Mouse (Mus musculus): ENCODE measurements around the gene Fbxw2.
A peak's percentile ranks its signal among the peaks of the same experiment; 100 is the strongest.
"Not testable (repeated sequence)": the region's sequence is repeated elsewhere in the genome, so short reads cannot be mapped to it uniquely, and the experiment has no call there.

The Fbxw2 gene

GRCm38 (mm10) chr2:34773673-34774072 is 52.4 kb downstream of the Fbxw2 start:
- no peak for DNase-seq (ENCODE audit: low spot score in 2 of 2)

- DNase-seq (ENCODE audit: low spot score in 2 of 2), result no peak
Measured at GRCm38 (mm10) chr2:34772252-34773235, 53.6 kb downstream of the Fbxw2 start.

- DNase-seq (ENCODE audit: low spot score in 2 of 2), result peak; percentile 97 to 99
Measured at GRCm38 (mm10) chr2:34771368-34772226, 54.5 kb downstream of the Fbxw2 start, which contains the start of gene Hspa5. Gene Hspa5, plus strand, starts transcription at chr2:34771970.

GRCm38 (mm10) chr2:34770951-34771350 is 55.2 kb downstream of the Fbxw2 start:
- DNase-seq (ENCODE audit: low spot score in 2 of 2), result no peak

- DNase-seq (ENCODE audit: low spot score in 2 of 2), result no peak
Measured at GRCm38 (mm10) chr2:34770049-34770448, 56.1 kb downstream of the Fbxw2 start.

GRCm38 (mm10) chr2:34764801-34765200 is 61.3 kb downstream of the Fbxw2 start:
- no peak for DNase-seq (ENCODE audit: low spot score in 2 of 2)

GRCm38 (mm10) chr2:34762872-34763271 is 63.2 kb downstream of the Fbxw2 start:
- no peak for DNase-seq (ENCODE audit: low spot score in 2 of 2)

- DNase-seq (ENCODE audit: low spot score in 2 of 2), result no peak
Measured at GRCm38 (mm10) chr2:34762174-34762573, 63.9 kb downstream of the Fbxw2 start.

GRCm38 (mm10) chr2:34761272-34761671 is 64.8 kb downstream of the Fbxw2 start:
- DNase-seq (ENCODE audit: low spot score in 2 of 2), result not testable (repeated sequence)

GRCm38 (mm10) chr2:34757341-34757740 is 68.8 kb downstream of the Fbxw2 start:
- no peak for DNase-seq (ENCODE audit: low spot score in 2 of 2)

- no peak for DNase-seq (ENCODE audit: low spot score in 2 of 2)
Measured at GRCm38 (mm10) chr2:34754551-34755358, 71.4 kb downstream of the Fbxw2 start, which contains the start of gene Gapvd1. Gene Gapvd1, minus strand, starts transcription at chr2:34755232.
